Mouse (Mus musculus) midbrain, postnatal 0 days (tissue): Measurements from ENCODE around the gene Sparcl1. TPM values are rescaled to one million over a fixed set of nuclear protein-coding genes. Genes with fewer than 3 reads are reported as not detected.

Experiments used
- ATAC-seq: fragments of 200-750 bp; cut with Nextera tagmentation; 2 replicates; pipeline ENCODE4 v1.8.0; 2017; ENCODE audit warnings: moderate number of reproducible peaks, mild to moderate bottlenecking, moderate TSS enrichment, moderate library complexity; ENCODE audit not compliant: low FRiP score
- DNase-seq: peaks from one replicate; pipeline ENCODE4 v3.0.0-alpha.2; 2015; ENCODE audit warnings: low spot score
- H3K27ac ChIP-seq: fragments of 300-500 bp; sonication (generic); 2 replicates; pipeline ENCODE4 v1.5.1; 2014; ENCODE audit warnings: low read depth, mild to moderate bottlenecking, low read length, mixed read lengths
- H3K27me3 ChIP-seq: fragments of 300-500 bp; sonication (generic); 2 replicates; pipeline ENCODE4 v1.6.1; 2014; ENCODE audit warnings: low read length, control low read depth, mixed read lengths; ENCODE audit not compliant: insufficient read depth
- H3K36me3 ChIP-seq: fragments of 300-500 bp; sonication (generic); 2 replicates; pipeline ENCODE4 v1.6.1; 2014; ENCODE audit warnings: low read length, control low read depth, mixed read lengths; ENCODE audit not compliant: insufficient read depth
- H3K4me1 ChIP-seq: fragments of 300-500 bp; sonication (generic); 2 replicates; pipeline ENCODE4 v1.6.1; 2014; ENCODE audit warnings: mild to moderate bottlenecking, control low read depth, antibody characterized with exemption, low read length, mixed read lengths; ENCODE audit not compliant: insufficient read depth
- H3K4me2 ChIP-seq: fragments of 300-500 bp; sonication (generic); 2 replicates; pipeline ENCODE4 v1.6.1; 2014; ENCODE audit warnings: low read depth, mild to moderate bottlenecking, low read length, mixed read lengths; ENCODE audit not compliant: poor library complexity, severe bottlenecking
- H3K4me3 ChIP-seq: fragments of 300-500 bp; sonication (generic); 2 replicates; pipeline ENCODE4 v1.5.1; 2014; ENCODE audit warnings: low read depth, mild to moderate bottlenecking, low read length, moderate library complexity
- H3K9ac ChIP-seq: fragments of 300-500 bp; sonication (generic); replicated peaks from 2 replicates; pipeline ENCODE4 v1.6.1; 2014; ENCODE audit warnings: mild to moderate bottlenecking, low read length, moderate library complexity, mixed read lengths; ENCODE audit not compliant: poor library complexity, severe bottlenecking
- H3K9me3 ChIP-seq: fragments of 300-500 bp; sonication (generic); 2 replicates; pipeline ENCODE4 v1.6.1; 2016; ENCODE audit warnings: low read length, control low read depth
- CTCF ChIP-seq: IDR thresholded peaks from 2 replicates; pipeline ENCODE4 v1.5.1; 2016; ENCODE audit warnings: antibody characterized with exemption, mild to moderate bottlenecking
- WGBS: fragments of 180-500 bp; shearing (Covaris S2); extraction: QIAGEN DNeasy Blood & Tissue Kit; methylation state at CpG from one replicate; pipeline ENCODE4 v1.1.7; 2014; 5-methylcytosine and 5-hydroxymethylcytosine counted together
- polyA plus RNA-seq: library from polyadenylated mRNA; unstranded; fragments of >200 nt; fragmentation: Nextera tagmentation; extraction: Ambion mirVana; gene quantifications from 2 replicates; pipeline ENCODE4 v1.2.1, GENCODE M21; 2015
- total RNA-seq: library from RNA; depleted of rRNA; stranded (reverse); fragments of >200 nt; gene quantifications from 2 replicates; pipeline ENCODE4 v1.2.3, GENCODE M21; 2014

Sparcl1 gene
- total and polyA plus RNA-seq, 2 experiments from 2014 or later: 358 to 529 TPM

GRCm38 (mm10) chr5:104130891-104131290 lies 17.4 kb upstream of the Sparcl1 start:
- ATAC-seq: no peak
- H3K9me3 ChIP-seq: no peaks in the 10 kb centered on the region
- WGBS: 95% methylated on average over 4 of the region's 4 CpGs
- TF ChIP-seq CTCF: no peak
- no peak for DNase-seq
- no peak overlapping the region for H3K9ac ChIP-seq
- no peak overlapping the region for H3K4me3 ChIP-seq
- no peak overlapping the region for H3K27ac ChIP-seq
- no peak overlapping the region for H3K4me2 ChIP-seq
- H3K27me3 ChIP-seq: no peaks in the 10 kb centered on the region
- H3K36me3 ChIP-seq: no peaks in the 10 kb centered on the region
- no peaks in the 10 kb centered on the region; the same call in 1 of the 2 replicates for H3K4me1 ChIP-seq

- no peak for DNase-seq
- no peaks in the 10 kb centered on the region; the same call in 1 of the 2 replicates for H3K4me1 ChIP-seq
- 71% methylated on average over 12 of the region's 12 CpGs for WGBS
- no peak for TF ChIP-seq CTCF
- H3K36me3 ChIP-seq: no peaks in the 10 kb centered on the region
- no peaks in the 10 kb centered on the region for H3K27me3 ChIP-seq
- H3K9me3 ChIP-seq: no peaks in the 10 kb centered on the region
- no peak overlapping the region for H3K4me2 ChIP-seq
- no peak overlapping the region for H3K4me3 ChIP-seq
- H3K27ac ChIP-seq: no peak overlapping the region
- no peak for ATAC-seq
- no peak overlapping the region for H3K9ac ChIP-seq
These were observed 14.9 kb upstream of the Sparcl1 start for GRCm38 (mm10) chr5:104128281-104129031.

GRCm38 (mm10) chr5:104127351-104127750 lies 13.8 kb upstream of the Sparcl1 start:
- H3K9me3 ChIP-seq: no peaks in the 10 kb centered on the region
- no peak overlapping the region for H3K4me2 ChIP-seq
- no peaks in the 10 kb centered on the region for H3K27me3 ChIP-seq
- DNase-seq: no peak
- WGBS: 65% methylated on average over 1 of the region's 1 CpGs
- ATAC-seq: no peak
- H3K9ac ChIP-seq: no peak overlapping the region
- H3K27ac ChIP-seq: no peak overlapping the region
- no peaks in the 10 kb centered on the region; the same call in 1 of the 2 replicates for H3K4me1 ChIP-seq
- no peaks in the 10 kb centered on the region for H3K36me3 ChIP-seq
- H3K4me3 ChIP-seq: no peak overlapping the region
- no peak for TF ChIP-seq CTCF

GRCm38 (mm10) chr5:104126561-104127320 lies 13.2 kb upstream of the Sparcl1 start:
- no peak overlapping the region for H3K9ac ChIP-seq
- DNase-seq (no peak), ATAC-seq (no peak)
- no peaks in the 10 kb centered on the region for H3K36me3 ChIP-seq
- WGBS: 78% methylated on average over 12 of the region's 12 CpGs
- no peak overlapping the region for H3K27ac ChIP-seq
- TF ChIP-seq CTCF: no peak
- no peak overlapping the region for H3K4me3 ChIP-seq
- no peaks in the 10 kb centered on the region for H3K9me3 ChIP-seq
- H3K4me1 ChIP-seq: no peaks in the 10 kb centered on the region; the same call in 1 of the 2 replicates
- H3K27me3 ChIP-seq: no peaks in the 10 kb centered on the region
- no peak overlapping the region for H3K4me2 ChIP-seq

- Histone ChIP-seq H3K4me3 (no peak overlapping the region), H3K9me3 (no peaks in the 10 kb centered on the region), H3K27me3 (no peaks in the 10 kb centered on the region), H3K4me2 (no peak overlapping the region), H3K9ac (no peak overlapping the region), H3K36me3 (no peaks in the 10 kb centered on the region), H3K4me1 (no peaks in the 10 kb centered on the region; the same call in 1 of the 2 replicates), H3K27ac (no peak overlapping the region)
- WGBS: 90% methylated on average over 6 of the region's 6 CpGs
- ATAC-seq: no peak
- DNase-seq: no peak
- no peak for TF ChIP-seq CTCF
These were observed 10.6 kb upstream of the Sparcl1 start for GRCm38 (mm10) chr5:104124016-104124658.
